ENCODE assay signal across 11 mouse cellular contexts in genomic region chr5:122144825-122145224, GRCm38 (mm10). TPM values are rescaled to one million over a fixed set of nuclear protein-coding genes. Genes with fewer than 3 reads are reported as not detected.
DNase-seq lines count a peak whose midpoint lies in the region; ATAC-seq and TF ChIP-seq lines count a peak whose summit lies in the region.
"Had no signal": no experiment of that assay in that cellular context is flagged by ENCODE, and none has a peak within 500 bp of the region (broad histone marks: within the 10 kb centered on the region; RNA-seq: fewer than 3 reads in every experiment).

No protein-coding gene starts in this region.

- TF ChIP-seq CTCF in CH12.LX (conservative IDR thresholded peaks at IDR 0.05 in 1 of 2, IDR thresholded peaks at IDR 0.05 in 1 of 2; ENCODE audit: low read depth in 2 of 2, low read length in 2 of 2) = no peak

- no peaks in the 10 kb centered on the region for H3K79me2 ChIP-seq in CH12.LX (replicated peaks; ENCODE audit: control insufficient read depth, extremely low read depth, insufficient read depth, poor library complexity, severe bottlenecking)

- no peak for TF ChIP-seq RAD21 in CH12.LX (IDR thresholded peaks at IDR 0.05; ENCODE audit: low read depth, low read length)

- peak overlapping the region; percentile 25 for H3K4me2 ChIP-seq in heart, embryonic 12.5 days
- peak overlapping the region; percentile 48; the same call in 1 of the 2 replicates for H3K4me2 ChIP-seq in CH12.LX (ENCODE audit: insufficient read depth, low read depth, poor library complexity, severe bottlenecking)
- no peak overlapping the region for H3K4me2 ChIP-seq in embryonic facial prominence, embryonic 15.5 days (replicated peaks)
- no peak overlapping the region; the same call in 1 of the 2 replicates for H3K4me2 ChIP-seq in lung, embryonic 16.5 days (ENCODE audit: low read depth, low read length)

- no peak for DNase-seq in heart, postnatal 36 days
- DNase-seq in CH12.LX (ENCODE audit: extremely low read depth) = no peak
- no peak for DNase-seq in embryo, embryonic 10.5 days (ENCODE audit: low spot score)
- no peak for DNase-seq in left cerebral cortex, postnatal 25 days (ENCODE audit: low spot score in 2 of 2)
- no peak for DNase-seq in right cerebral cortex, postnatal 36 days (ENCODE audit: low spot score in 2 of 2)
- DNase-seq: cerebellum, adult 8-10 months had no signal

- no peaks in the 10 kb centered on the region for H3K27me3 ChIP-seq in heart, embryonic 12.5 days (replicated peaks)
- H3K27me3 ChIP-seq in CH12.LX (replicated peaks) = no peaks in the 10 kb centered on the region
- H3K27me3 ChIP-seq in embryonic facial prominence, embryonic 15.5 days = no peaks in the 10 kb centered on the region
- H3K27me3 ChIP-seq in lung, embryonic 16.5 days (ENCODE audit: control insufficient read depth, insufficient read depth, low read depth, low read length) = no peaks in the 10 kb centered on the region

- no peak for ATAC-seq in heart, embryonic 12.5 days (ENCODE audit: insufficient number of reproducible peaks, low FRiP score)
- no peak for ATAC-seq in embryonic facial prominence, embryonic 15.5 days (ENCODE audit: insufficient number of reproducible peaks, low FRiP score, low TSS enrichment, low read depth)
- ATAC-seq in lung, embryonic 16.5 days (ENCODE audit: low read depth) = peak; percentile 47; the same call in 1 of the 2 replicates

- dilution Hi-C loops in CH12.LX (cut with MboI; ENCODE audit: extremely low pct_ligation_motif_present, extremely low pct_unique_long_range_greater_than_20kb, low sequenced_read_pairs) = no loop called here

- H3K36me3 ChIP-seq in heart, embryonic 12.5 days = no peaks in the 10 kb centered on the region
- H3K36me3 ChIP-seq in CH12.LX (replicated peaks in 1 of 2; ENCODE audit: control insufficient read depth in 1 of 2, insufficient read depth in 1 of 2, low read length in 1 of 2) = peaks cover 0 to 4% of the 10 kb centered on the region in 2 experiments
- H3K36me3 ChIP-seq in embryonic facial prominence, embryonic 15.5 days = no peaks in the 10 kb centered on the region
- no peaks in the 10 kb centered on the region for H3K36me3 ChIP-seq in lung, embryonic 16.5 days (ENCODE audit: control insufficient read depth, insufficient read depth, low read length)

- no peak overlapping the region for H3K9ac ChIP-seq in heart, embryonic 12.5 days
- no peak overlapping the region for H3K9ac ChIP-seq in CH12.LX (ENCODE audit: insufficient read depth, low read depth)
- no peak overlapping the region for H3K9ac ChIP-seq in embryonic facial prominence, embryonic 15.5 days
- H3K9ac ChIP-seq in lung, embryonic 16.5 days (ENCODE audit: low read length) = no peak overlapping the region

- H3K4me1 ChIP-seq in heart, embryonic 12.5 days (replicated peaks) = peaks cover 18% of the 10 kb centered on the region
- peaks cover 3 to 42% of the 10 kb centered on the region in 2 experiments for H3K4me1 ChIP-seq in CH12.LX (ENCODE audit: control insufficient read depth in 1 of 2, insufficient read depth in 2 of 2)
- H3K4me1 ChIP-seq in embryonic facial prominence, embryonic 15.5 days = peaks cover 13% of the 10 kb centered on the region
- peaks cover 14% of the 10 kb centered on the region for H3K4me1 ChIP-seq in lung, embryonic 16.5 days (replicated peaks; ENCODE audit: control insufficient read depth, insufficient read depth, low read length)

- no peak for TF ChIP-seq POLR2A in CH12.LX (IDR thresholded peaks at IDR 0.05; ENCODE audit: low read depth, low read length)

- intact Hi-C loops in heart, postnatal 36 days (cut with DNase I) = loop anchor here (2.0 kb wide), 1 partner anchor 14 kb away; the partner anchor contains the start of gene Ppp1cc
- intact Hi-C loops in left cerebral cortex, postnatal 25 days (cut with DNase I) = loop anchor here (1.0 kb wide), 1 partner anchor 13 kb away; the partner anchor contains the start of gene Ppp1cc

- no peak for TF ChIP-seq EP300 in CH12.LX (IDR thresholded peaks at IDR 0.05; ENCODE audit: low read length)

- no peaks in the 10 kb centered on the region; the same call in 1 of the 2 replicates for H3K9me3 ChIP-seq in heart, embryonic 12.5 days (replicated peaks)
- H3K9me3 ChIP-seq in CH12.LX (replicated peaks; ENCODE audit: low read length) = no peaks in the 10 kb centered on the region
- no peaks in the 10 kb centered on the region for H3K9me3 ChIP-seq in embryonic facial prominence, embryonic 15.5 days (replicated peaks)
- H3K9me3 ChIP-seq in lung, embryonic 16.5 days (ENCODE audit: control insufficient read depth, low read length) = no peaks in the 10 kb centered on the region

- in situ Hi-C loops in CH12.LX (cut with MboI; ENCODE audit: low pct_ligation_motif_present, low pct_unique_long_range_greater_than_20kb, low sequenced_read_pairs) = loop anchor here (25.0 kb wide), 2 partner anchors 117 to 492 kb away; partner anchors contain the start of genes P2rx7 and Tctn1

- 70% methylated on average over 3 of the region's 4 CpGs for WGBS in heart, embryonic 12.5 days
- 87% methylated on average over 4 of the region's 4 CpGs for WGBS in embryonic facial prominence, embryonic 15.5 days
- 63% methylated on average over 4 of the region's 4 CpGs for WGBS in lung, embryonic 16.5 days

- H3K4me3 ChIP-seq in heart, embryonic 12.5 days = no peak overlapping the region
- H3K4me3 ChIP-seq in CH12.LX (replicated peaks in 1 of 3; ENCODE audit: low read depth in 2 of 3, low read length in 2 of 3, poor library complexity in 1 of 3) = peak overlapping the region; percentile 13 to 61 (median 55)
- H3K4me3 ChIP-seq in embryonic facial prominence, embryonic 15.5 days (replicated peaks) = no peak overlapping the region
- no peak overlapping the region for H3K4me3 ChIP-seq in lung, embryonic 16.5 days (ENCODE audit: low read length)

- H3K27ac ChIP-seq in heart, embryonic 12.5 days (ENCODE audit: poor library complexity, severe bottlenecking) = peak overlapping the region; percentile 65
- 0 out of 2 replicates have a peak overlapping the region, but pooled peaks have one; percentile 16 for H3K27ac ChIP-seq in CH12.LX (ENCODE audit: insufficient read depth, low read depth)
- peak overlapping the region; percentile 87 for H3K27ac ChIP-seq in embryonic facial prominence, embryonic 15.5 days (replicated peaks)
- H3K27ac ChIP-seq in lung, embryonic 16.5 days (ENCODE audit: low read length) = peak overlapping the region; percentile 95

TF ChIP-seq in CH12.LX, 34 proteins besides CTCF, POLR2A, EP300 and RAD21 (continues in another document):
- TF ChIP-seq HCFC1 (IDR thresholded peaks at IDR 0.05; ENCODE audit: low read depth, low read length) (no peak), MXI1 (IDR thresholded peaks at IDR 0.05; ENCODE audit: low read depth, low read length) (no peak), ZMIZ1 (IDR thresholded peaks at IDR 0.05; ENCODE audit: low read depth, low read length) (no peak), USF2 (conservative IDR thresholded peaks at IDR 0.05; ENCODE audit: low read depth, low read length) (no peak), CHD1 (IDR thresholded peaks at IDR 0.05; ENCODE audit: low read depth, low read length) (no peak), ELF1 (IDR thresholded peaks at IDR 0.05; ENCODE audit: low read depth, low read length) (no peak), ZKSCAN1 (IDR thresholded peaks at IDR 0.05; ENCODE audit: borderline replicate concordance, low read depth, low read length) (no peak), ETS1 (conservative IDR thresholded peaks at IDR 0.05; ENCODE audit: low read depth, low read length) (no peak), PAX5 (IDR thresholded peaks at IDR 0.05; ENCODE audit: low read length) (no peak), SIN3A (IDR thresholded peaks at IDR 0.05; ENCODE audit: low read length) (no peak), RCOR1 (conservative IDR thresholded peaks at IDR 0.05; ENCODE audit: low read depth, low read length) (no peak), POLR2AphosphoS2 (IDR thresholded peaks at IDR 0.05; ENCODE audit: low read depth, low read length) (no peak), USF1 (IDR thresholded peaks at IDR 0.05; ENCODE audit: low read depth, low read length) (no peak), E2F4 (IDR thresholded peaks at IDR 0.05; ENCODE audit: insufficient replicate concordance, low read depth, low read length) (no peak), TCF12 (IDR thresholded peaks at IDR 0.05; ENCODE audit: low read depth, low read length) (no peak), MAX (IDR thresholded peaks at IDR 0.05; ENCODE audit: low read length) (no peak), JUND (conservative IDR thresholded peaks at IDR 0.05; ENCODE audit: low read depth, low read length) (no peak)

RNA-seq across cellular contexts. Expression of gene Ccdc63, which starts 4.2 kb away (rescaled TPM):
- polyA plus RNA-seq in heart, embryonic 12.5 days (2016; fragmentation: Nextera tagmentation; extraction: Ambion mirVana) = 0.33 and 0.42 TPM in 2 replicates
- not detected for total RNA-seq in heart, postnatal 36 days (2021)
- total RNA-seq in CH12.LX (2012; rRNA removed) = 0.47 and 0.59 TPM in 2 replicates
- total RNA-seq in CH12.LX (2014; rRNA removed) = 0.39 TPM in 1 of 2 replicates, not detected in the other
- 0.70 and 0.94 TPM in 2 replicates for polyA plus RNA-seq in CH12.LX (2012; ENCODE audit: insufficient read length, low read depth)
- 0.24 TPM in 1 of 2 replicates, not detected in the other for polyA plus RNA-seq in embryonic facial prominence, embryonic 15.5 days (2015; fragmentation: Nextera tagmentation; extraction: Ambion mirVana)
- 0.04 TPM in 1 of 2 replicates, not detected in the other for polyA plus RNA-seq in lung, embryonic 16.5 days (2015; fragmentation: Nextera tagmentation; extraction: Ambion mirVana)
- total RNA-seq in left cerebral cortex, postnatal 25 days (2021) = under 1 TPM; 0.48 to 0.82 TPM
- total RNA-seq: liver, adult 2 months had no signal
- polyA plus RNA-seq: large intestine, adult 2 months; liver, adult 2 months had no signal

RNA-seq across cellular contexts. Expression of gene Ppp1cc, which starts 13.3 kb away (rescaled TPM):
- polyA plus RNA-seq in heart, embryonic 12.5 days (2016; fragmentation: Nextera tagmentation; extraction: Ambion mirVana) = 222 and 230 TPM in 2 replicates
- total RNA-seq in heart, postnatal 36 days (2021) = 100 to 1,000 TPM; 118 to 125 TPM
- total RNA-seq in CH12.LX (2012; rRNA removed) = 191 and 234 TPM in 2 replicates
- 401 and 406 TPM in 2 replicates for total RNA-seq in CH12.LX (2014; rRNA removed)
- polyA plus RNA-seq in CH12.LX (2012; ENCODE audit: insufficient read length, low read depth) = 358 and 375 TPM in 2 replicates
- polyA plus RNA-seq in embryonic facial prominence, embryonic 15.5 days (2015; fragmentation: Nextera tagmentation; extraction: Ambion mirVana) = 235 and 238 TPM in 2 replicates
- 214 and 259 TPM in 2 replicates for polyA plus RNA-seq in lung, embryonic 16.5 days (2015; fragmentation: Nextera tagmentation; extraction: Ambion mirVana)
- 100 to 1,000 TPM; 169 to 202 TPM for total RNA-seq in left cerebral cortex, postnatal 25 days (2021)

RNA-seq across cellular contexts. Expression of gene Myl2, which starts 44.1 kb away (rescaled TPM):
- polyA plus RNA-seq in heart, embryonic 12.5 days (2016; fragmentation: Nextera tagmentation; extraction: Ambion mirVana) = 7,161 and 7,647 TPM in 2 replicates
- total RNA-seq in heart, postnatal 36 days (2021) = over 10,000 TPM; 18,107 to 20,333 TPM
- total RNA-seq in CH12.LX (2012; rRNA removed) = not detected in 2 replicates
- total RNA-seq in CH12.LX (2014; rRNA removed) = not detected in 2 replicates
- polyA plus RNA-seq in CH12.LX (2012; ENCODE audit: insufficient read length, low read depth) = not detected in 2 replicates
- 3.6 and 4.6 TPM in 2 replicates for polyA plus RNA-seq in embryonic facial prominence, embryonic 15.5 days (2015; fragmentation: Nextera tagmentation; extraction: Ambion mirVana)
- polyA plus RNA-seq in lung, embryonic 16.5 days (2015; fragmentation: Nextera tagmentation; extraction: Ambion mirVana) = 12.4 and 12.7 TPM in 2 replicates
- not detected for total RNA-seq in left cerebral cortex, postnatal 25 days (2021)
- polyA plus RNA-seq: liver, adult 2 months had no signal

Comparison
In these comparisons a context has a peak if more than half of its experiments do, and no peak if none do; other contexts are left out.
1. H3K27ac ChIP-seq: peak in every context shown above with its lines; median percentile 95 in lung, embryonic 16.5 days; 87 in embryonic facial prominence, embryonic 15.5 days; 65 in heart, embryonic 12.5 days; 16 in CH12.LX.
2. H3K4me2 ChIP-seq: peak in heart, embryonic 12.5 days (single experiment) and CH12.LX (single experiment); none in embryonic facial prominence, embryonic 15.5 days (single experiment) and lung, embryonic 16.5 days (single experiment).
3. H3K4me3 ChIP-seq: peak in CH12.LX (3 of 3); none in heart, embryonic 12.5 days (single experiment), embryonic facial prominence, embryonic 15.5 days (single experiment) and lung, embryonic 16.5 days (single experiment).
4. RNA of gene Myl2, which starts 44.1 kb away (polyA plus RNA-seq): 7,161 to 7,647 TPM in heart, embryonic 12.5 days; 12.4 to 12.7 TPM in lung, embryonic 16.5 days, 3.6 to 4.6 TPM in embryonic facial prominence, embryonic 15.5 days and not detected in CH12.LX; every median in the first group is over 100 times any median in the second.